Mouse (Mus musculus) R1 (cell line): ENCODE measurements around the gene Syncrip.

ENCODE experiments used
- DNase-seq: peaks from one replicate; pipeline ENCODE4 v3.0.0-alpha.2; 2018; ENCODE audit warnings: low read depth, low spot score

Syncrip gene

GRCm38 (mm10) chr9:88482230-88482828 lies at the start of gene Syncrip:
Gene Syncrip, minus strand, starts transcription at chr9:88482574.
- peak; percentile 94 for DNase-seq

GRCm38 (mm10) chr9:88529979-88530580 lies 47.7 kb upstream of the Syncrip start:
- DNase-seq = no peak

DNA sequence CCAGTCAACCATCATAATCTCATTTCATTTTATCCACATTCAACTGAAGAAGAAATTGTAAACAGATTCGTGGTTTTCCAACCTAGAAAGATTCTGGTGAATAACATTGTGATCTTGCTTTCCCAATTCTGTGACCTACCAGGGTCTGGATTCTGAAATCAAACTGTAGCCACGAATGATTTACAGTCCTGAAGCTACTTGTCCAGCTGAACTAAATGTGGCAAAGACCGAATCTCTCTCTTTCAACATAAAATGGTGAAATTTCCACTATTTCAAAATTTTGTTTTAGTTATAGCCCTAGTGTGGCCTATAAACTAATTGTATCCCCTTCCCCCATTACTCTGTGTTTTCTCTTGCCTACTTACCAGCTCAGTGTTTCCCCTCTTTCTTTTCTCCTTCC lies 47.2 kb upstream of the Syncrip start:
- no peak for DNase-seq

DNA sequence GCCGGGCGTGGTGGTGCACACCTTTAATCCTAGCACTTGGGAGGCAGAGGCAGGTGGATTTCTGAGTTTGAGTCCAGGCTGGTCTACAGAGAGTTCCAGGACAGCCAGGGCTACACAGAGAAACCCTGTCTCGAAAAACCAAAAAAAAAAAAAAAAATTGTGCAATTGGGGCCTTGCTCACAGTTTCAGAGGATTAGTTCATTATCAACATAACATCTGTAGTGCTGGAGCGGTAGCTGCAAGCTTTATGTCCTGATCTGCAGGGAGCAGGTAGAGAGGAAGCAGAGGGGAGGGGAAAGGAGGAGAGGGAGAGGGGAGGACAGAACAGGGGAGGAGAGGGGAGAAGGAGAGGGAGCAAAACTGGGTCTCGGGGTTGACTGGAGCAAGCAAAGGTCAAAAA lies 46.4 kb upstream of the Syncrip start:
- DNase-seq = no peak

- DNase-seq = no peak
Measured at GRCm38 (mm10) chr9:88527956-88528355, 45.6 kb upstream of the Syncrip start.

- DNase-seq = no peak
Measured at GRCm38 (mm10) chr9:88525341-88525740, 43.0 kb upstream of the Syncrip start.

DNA sequence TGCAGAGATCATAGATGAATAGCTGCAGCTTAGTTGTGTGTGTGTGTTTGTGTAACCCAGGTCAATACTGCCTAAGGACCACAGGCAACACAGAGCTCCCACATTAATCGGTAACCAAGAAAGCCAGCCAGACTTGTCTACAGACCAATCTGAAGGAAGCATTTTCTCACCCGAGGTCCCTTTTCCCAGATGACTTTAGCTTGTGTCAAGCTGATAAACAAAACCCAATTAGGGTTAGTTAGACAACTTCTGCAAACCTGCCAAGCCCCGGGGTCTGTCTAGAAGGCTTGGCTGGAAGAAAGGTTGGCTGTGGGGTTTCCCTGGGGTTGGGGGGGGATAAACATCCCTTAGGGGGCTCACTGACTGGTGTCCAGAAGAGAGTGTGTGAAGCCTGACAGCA lies 42.4 kb upstream of the Syncrip start:
- DNase-seq = no peak

DNA sequence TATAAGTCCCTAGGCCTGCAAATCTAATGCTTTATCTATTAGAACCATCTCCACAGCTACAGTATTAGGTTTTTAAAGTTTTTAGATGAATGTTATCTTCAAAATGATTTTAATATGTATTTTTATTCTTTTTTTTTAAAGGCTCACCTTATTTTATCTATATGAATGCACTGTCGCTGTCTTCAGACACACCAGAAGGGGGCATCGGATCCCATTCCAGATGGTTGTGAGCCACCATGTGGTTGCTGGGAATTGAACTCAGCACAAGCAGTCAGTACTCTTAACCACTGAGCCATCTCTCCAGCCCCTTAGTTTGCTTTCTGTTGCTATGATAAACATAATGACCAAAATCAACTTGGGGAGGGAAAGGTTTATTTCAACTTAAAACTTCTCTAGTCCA lies 42.0 kb upstream of the Syncrip start:
- no peak for DNase-seq

GRCm38 (mm10) chr9:88523335-88523668 lies 40.9 kb upstream of the Syncrip start:
- no peak for DNase-seq

GRCm38 (mm10) chr9:88522569-88523334 lies 40.4 kb upstream of the Syncrip start:
- peak; percentile 97 for DNase-seq

- DNase-seq = peak; percentile 18
Measured at GRCm38 (mm10) chr9:88521961-88522568, 39.7 kb upstream of the Syncrip start.

DNA sequence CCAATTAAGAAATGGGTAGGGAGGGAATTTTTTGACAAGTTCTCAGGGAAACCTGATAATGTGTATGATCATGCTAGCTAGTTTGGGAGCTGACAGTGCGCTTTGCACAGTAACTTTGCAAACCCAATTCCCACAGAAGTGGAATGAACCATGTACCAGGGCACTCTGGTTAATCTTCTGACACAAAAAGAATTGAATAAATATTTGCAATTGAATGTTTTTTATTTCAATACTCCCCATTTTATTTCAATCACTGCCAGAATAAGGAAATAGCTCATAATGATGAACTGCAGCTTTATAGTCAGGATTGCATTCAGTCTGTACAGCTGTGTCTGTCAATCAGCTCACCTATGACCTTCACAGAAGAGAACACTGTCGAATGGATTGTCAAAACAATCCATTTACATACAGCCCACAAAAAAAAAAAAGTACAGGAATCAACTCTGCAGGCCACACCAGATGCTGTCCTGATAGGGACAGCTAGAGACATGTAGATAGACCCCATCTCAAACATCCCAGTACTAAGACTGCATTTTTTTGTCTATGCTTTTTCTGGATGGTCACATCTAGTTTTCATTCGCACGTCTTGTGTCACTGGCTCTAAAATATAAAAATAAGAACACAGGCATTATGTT lies 38.6 kb upstream of the Syncrip start:
- DNase-seq = peak; percentile 50

DNA sequence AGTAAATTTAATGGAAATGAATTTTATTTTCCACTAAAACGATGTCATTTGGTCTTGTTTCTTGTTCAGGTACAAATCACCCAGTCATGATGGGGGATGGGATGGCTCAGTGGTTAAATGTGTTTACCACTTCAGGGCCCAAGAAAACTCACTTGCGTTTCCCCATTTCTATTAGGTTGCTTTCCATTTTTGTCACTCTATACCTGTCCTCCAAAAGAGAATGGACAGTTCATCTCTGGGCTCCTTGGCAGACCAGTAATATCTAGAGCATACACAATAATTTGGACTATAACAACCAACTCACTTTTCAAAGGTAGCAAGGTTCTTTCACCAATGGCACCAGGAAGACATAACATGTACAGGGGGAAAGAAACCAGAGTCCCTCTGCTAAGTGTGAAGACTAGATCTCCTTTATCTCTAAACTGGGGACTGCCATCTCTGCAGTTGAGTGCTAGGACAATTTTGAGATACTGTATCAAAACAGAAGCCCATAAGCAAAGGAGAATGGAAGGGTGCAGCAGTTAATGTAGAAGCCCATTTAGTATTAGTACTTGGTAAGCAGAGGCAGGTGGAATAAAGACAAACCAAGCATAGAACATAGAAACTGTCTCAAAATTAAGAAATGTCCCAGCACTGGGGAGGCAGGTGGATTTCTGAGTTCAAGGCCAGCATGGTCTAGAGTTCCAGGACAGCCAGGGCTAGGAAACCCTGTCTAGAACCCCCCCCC lies 37.9 kb upstream of the Syncrip start:
- DNase-seq = peak; percentile 71

GRCm38 (mm10) chr9:88519390-88520121 lies 37.2 kb upstream of the Syncrip start:
- DNase-seq = peak; percentile 38

DNA sequence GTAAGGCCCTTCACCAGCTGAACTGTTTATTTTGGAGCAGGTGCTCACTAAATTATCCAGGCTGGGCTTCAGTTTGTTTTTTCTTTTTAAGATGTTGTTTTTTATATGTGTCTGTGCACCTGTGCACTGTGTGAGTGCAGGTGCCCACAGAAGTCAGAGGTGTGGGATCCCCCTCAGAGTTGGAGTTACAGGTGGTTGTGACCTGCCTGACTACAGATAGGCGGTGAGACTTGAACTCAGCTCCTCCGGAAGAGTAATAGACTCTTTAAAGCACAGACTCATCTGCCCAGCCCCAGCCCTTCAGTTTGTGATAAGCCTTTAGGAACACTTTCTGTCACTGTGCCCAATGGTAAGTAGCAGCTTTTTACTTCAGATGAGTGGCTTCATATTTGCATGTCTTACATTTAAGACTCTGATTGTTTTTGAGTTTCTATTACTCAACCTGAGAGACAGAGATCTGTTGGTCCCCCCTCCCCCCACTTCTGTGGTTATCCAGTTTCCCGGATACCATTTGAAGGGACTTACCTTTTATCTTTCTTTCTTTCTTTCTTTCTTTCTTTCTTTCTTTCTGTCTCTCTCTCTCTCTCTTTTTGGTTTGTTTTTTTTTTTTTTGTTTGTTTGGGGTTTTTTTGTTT lies 34.1 kb upstream of the Syncrip start:
- no peak for DNase-seq

GRCm38 (mm10) chr9:88515546-88515945 lies 33.2 kb upstream of the Syncrip start:
- no peak for DNase-seq

- DNase-seq = peak; percentile 60
Measured at GRCm38 (mm10) chr9:88501846-88502245, 19.5 kb upstream of the Syncrip start.

DNA sequence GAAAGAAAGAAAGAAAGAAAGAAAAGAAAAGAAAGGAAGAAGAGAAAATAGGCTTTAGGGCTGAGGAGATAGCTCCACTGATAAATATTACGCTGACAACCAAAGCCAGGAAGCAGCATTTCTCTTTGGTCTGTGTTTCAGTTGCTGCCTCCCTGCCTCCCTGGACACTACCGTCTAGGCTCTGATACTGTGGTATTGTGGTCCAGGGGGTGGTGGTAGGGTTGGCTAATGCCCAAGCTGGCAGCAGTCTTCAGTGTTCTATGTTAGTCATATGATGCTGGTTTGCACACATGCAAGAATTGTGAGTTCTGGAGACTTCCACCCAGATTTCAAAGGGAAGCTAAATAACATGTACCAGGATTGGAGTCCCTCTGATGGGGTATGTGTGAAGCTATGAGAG lies 17.7 kb upstream of the Syncrip start:
- no peak for DNase-seq

DNA sequence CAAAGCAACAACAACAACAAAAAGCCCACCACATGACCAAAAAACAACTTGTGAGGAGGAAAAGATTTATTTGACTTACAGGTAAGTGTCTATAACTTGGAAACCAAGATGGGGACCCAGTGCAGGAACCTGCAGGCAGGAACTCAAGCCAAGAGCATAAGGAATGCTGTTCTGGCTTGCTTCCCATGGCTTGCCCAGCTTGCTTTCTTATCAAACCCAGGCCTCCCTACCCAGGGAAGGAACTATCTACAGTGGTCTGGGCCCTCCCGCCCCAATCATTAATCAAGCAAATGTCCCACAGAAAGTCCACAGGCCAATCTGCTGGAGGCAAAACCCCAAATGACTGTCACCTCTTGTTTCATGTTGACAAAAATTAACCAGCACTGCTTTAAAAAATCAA lies 10.1 kb upstream of the Syncrip start:
- no peak for DNase-seq

DNA sequence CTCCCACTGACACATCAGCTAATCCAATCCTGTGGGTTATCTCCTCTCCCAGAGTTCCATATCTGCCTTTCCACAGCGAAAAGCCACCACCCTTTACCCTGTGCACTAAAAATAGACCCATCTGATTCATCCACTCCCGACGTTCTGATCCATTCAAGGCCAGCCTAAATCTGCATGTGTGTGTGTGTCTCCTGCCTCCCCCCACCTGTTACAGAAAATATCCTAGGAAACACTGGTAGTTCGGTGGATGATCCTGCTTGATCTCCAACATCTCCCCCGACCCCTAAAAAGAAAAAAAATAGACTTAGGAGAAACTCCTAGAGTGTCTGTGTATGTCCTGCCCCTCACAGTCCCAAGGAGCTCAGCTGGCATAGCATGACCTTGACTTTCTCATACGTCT lies 2.2 kb upstream of the Syncrip start:
- DNase-seq = peak; percentile 58
